Mouse (Mus musculus): ENCODE measurements around the gene Sh2d5.

DNA sequence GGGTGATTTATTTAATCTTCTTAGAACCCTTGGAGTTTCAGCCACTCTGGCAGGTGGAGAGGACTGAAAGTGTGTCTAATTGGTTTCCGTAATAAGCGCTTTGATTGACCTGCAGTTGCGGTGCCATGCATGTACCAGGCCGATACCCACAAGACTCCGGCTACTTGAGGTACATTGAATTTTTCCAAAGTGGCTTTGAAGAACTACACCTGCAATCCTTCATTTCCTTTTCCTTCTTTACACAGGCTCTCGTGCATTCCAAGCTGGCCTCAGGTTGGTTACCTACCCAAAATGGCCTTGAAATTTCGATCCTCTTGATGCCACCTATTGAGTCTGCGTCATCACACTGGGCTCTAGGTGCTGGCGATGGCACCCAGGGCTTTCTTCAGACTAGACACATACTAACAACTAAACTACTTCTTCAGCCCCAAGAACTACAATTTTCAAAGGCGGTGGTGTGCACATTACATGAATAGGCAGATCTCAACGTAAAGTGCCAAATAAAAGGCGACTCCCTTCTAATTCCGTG lies 34.5 kb upstream of the Sh2d5 start:
- TF ChIP-seq CTCF (conservative IDR thresholded peaks at IDR 0.05; ENCODE audit: low read length) (no peak), POU5F1 (IDR thresholded peaks at IDR 0.05; ENCODE audit: borderline replicate concordance, low read length) (no peak)

Measured in E14TG2a.4 (cell line).